Mouse (Mus musculus) adrenal gland, adult 8-10 months (tissue): ENCODE data around the gene Olfr248. TPM values are rescaled to one million over a fixed set of nuclear protein-coding genes. Genes with fewer than 3 reads are reported as not detected.
"Not testable (repeated sequence)": the region's sequence is repeated elsewhere in the genome, so short reads cannot be mapped to it uniquely, and the experiment has no call there.

ENCODE experiments used
- DNase-seq: peaks from one replicate; pipeline ENCODE4 v3.0.0; 2022
- total RNA-seq, 4 experiments: library from RNA; stranded (reverse); gene quantifications; 2 replicates each; pipeline ENCODE4 v1.2.4; 2022

Gene Olfr248
- not detected for total RNA-seq

DNA sequence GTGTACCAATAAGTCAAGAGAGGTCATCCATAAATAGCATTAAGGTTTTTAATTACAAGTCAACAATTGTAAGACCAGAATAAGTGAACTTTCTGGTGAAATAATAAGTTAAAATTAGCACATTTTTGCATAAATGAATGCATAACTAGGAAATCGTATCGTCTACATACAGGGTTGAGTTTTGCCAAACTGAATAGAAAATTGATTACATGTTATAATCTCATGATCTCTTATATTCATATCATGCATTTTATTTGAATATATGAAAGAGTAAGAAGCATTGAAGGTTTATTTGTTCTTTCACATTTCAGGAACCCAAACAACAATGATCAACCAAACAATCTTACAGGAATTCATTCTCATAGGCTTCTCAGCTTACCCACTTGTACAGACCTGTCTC lies at the start of gene Olfr248:
Gene Olfr248 (plus strand): TSS at position 301 of the 400 bp plus-strand sequence.
- no peak for DNase-seq

DNA sequence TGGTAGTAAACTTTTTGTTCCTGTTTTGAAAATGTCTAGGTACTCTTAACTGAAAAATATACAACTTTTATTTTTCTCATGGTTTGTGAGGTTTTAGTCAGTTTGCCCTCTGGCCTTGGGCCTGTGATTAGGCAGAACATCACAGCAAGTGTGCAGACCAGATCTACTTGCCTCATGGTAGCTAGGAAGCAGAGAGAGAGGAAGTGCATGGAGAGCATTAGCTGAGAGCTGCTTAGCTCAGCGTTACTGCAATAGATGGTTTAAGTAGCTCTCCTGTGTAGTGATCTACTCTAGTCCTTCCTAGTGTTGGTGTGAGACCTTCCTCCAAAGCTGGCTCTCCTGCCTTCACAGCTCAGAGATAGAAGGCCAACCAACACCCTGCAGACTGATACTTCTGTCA lies 37.2 kb upstream of the Olfr248 start:
- DNase-seq: not testable (repeated sequence)

DNA sequence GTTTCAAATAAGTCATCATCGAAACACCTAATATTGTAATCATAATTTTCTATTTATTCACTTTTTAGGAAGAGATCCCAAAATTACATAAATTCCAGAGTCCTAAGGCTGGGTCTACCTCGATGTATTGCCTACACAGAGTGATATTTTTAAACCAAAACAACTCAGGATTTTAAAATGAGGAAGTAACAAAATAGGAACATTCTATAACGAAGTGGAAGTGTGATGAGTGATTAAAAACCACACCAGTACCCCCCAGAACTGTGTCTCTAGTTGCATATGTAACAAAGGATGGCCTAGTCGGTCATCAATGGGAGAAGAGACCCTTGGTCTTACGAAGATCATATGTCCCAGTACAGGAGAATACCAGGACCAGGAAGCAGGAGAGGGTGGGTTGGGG lies 36.2 kb upstream of the Olfr248 start:
- DNase-seq: no peak

DNA sequence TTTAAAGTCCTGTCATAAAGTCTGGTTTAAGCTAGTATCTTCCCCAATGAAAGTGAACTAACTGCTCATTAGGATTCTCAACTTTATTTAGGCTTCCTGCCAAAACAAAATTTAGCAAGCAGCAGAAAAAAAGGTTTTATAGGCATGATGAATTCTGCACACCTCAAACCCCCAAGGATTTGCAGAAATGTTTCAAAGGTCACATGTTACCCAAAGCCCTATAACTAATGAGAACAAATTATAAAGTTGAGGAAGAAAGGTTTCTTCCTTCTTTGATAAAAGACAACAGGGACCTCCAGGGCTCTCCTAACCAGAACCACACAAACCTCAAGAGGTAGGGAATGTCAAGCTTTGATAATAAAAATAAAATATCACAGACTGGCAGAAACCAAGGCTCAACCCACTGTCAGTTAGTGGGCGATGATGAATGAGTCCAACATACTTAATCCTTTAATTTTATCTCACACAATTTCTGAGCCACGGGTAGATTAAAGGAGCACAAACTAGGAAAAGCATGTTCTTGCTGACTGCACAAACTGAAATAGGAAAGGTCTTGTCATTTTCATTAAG lies 25.9 kb upstream of the Olfr248 start, which contains the start of gene Olfr417:
Gene Olfr417 (plus strand): TSS at position 241 of the 570 bp plus-strand sequence.
- no peak for DNase-seq

DNA sequence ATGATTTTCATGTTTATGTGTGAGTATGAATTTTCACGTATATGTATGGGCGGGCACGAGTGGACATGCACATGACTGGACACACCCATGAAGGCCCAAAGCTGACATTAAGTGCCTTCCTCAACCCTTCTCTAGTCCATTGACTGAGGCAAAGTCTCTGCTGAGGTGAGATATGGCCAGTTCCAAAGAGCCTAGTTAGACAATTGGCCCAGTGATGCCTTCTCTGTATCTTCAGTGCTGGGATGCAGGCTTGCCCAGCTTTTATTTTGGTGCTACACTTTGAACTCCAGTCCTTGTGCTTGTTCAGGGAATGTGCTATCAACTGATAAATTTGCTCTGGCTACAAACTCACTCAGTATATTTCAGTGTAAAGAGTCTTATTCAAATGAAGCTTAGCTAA lies 17.0 kb upstream of the Olfr248 start:
- DNase-seq: no peak

DNA sequence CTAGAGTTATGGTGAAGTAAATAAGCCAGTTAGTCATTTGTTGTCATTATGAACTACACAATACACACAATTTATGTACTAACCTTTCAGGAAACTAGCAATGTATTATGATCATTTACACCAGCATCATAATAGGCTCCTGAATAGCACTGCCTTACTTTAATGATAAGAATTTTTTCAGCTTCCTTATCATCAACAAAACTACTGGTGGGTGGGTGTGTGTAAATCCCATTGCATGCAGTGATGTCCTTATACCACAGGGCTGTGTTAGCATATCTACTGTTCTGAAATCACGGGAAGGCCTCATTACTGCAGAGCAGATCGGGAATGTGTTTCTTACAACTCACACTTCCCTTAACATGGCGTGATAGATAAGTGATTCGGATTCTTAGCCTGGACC lies 32.1 kb downstream of the Olfr248 start:
- DNase-seq: no peak

DNA sequence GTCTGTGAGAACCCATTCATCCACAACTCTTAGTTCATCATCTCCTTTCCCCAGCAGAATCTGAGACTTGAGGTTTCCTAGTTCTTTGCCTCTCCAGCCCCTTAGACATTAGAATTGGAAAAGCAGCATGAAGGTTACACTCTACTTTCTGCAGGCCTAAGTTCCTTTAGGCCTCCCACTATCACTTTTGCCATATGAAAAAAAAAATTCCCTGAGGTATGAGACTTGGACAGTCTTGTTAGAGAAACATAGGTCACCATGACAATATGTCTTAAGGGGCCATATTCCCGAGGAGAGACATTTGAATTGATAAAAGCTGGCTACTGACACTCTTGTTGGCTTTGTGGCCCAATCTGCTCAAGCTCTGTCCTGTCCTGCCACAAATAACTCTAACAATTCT lies 32.9 kb downstream of the Olfr248 start, which contains the start of gene Olfr414:
Gene Olfr414 (plus strand): TSS at position 301 of the 400 bp plus-strand sequence.
- no peak for DNase-seq

DNA sequence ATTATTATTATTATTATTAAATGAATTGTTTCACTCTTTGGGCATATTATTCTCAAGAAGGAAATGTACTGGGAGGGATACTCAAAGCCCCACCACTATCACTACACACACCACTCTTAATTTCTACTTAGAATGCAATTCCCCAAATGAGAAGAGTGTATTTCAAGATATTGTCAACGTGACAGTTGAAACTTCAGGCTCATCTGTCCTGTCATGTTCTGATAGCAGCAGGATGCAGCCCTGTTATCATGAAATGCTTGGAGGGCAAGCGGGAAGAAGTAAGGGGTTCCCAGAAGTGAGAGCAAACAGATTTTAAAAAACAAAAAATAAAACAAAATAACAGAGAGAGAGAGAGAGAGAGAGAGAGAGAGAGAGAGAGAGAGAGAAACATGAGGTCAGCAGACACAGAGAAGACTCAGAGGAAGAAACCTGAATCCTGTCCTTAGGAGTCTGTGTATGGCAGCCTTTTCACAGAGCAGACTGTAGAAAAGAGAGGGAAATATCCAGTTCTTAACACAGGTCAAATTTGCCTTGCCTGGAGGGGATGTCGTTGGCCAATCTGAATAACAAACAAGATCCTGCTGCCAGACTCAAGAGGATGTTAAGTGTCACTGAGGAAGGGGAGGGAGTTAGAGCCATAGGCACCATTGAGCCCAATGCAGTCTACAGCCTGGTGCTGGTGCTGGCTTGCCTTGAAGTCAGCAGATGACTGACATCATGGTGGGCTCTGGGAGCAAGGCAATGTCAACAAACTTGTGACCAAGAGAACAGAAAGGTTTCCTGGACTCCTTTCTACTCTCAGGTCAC lies 35.5 kb downstream of the Olfr248 start:
- DNase-seq: no peak

DNA sequence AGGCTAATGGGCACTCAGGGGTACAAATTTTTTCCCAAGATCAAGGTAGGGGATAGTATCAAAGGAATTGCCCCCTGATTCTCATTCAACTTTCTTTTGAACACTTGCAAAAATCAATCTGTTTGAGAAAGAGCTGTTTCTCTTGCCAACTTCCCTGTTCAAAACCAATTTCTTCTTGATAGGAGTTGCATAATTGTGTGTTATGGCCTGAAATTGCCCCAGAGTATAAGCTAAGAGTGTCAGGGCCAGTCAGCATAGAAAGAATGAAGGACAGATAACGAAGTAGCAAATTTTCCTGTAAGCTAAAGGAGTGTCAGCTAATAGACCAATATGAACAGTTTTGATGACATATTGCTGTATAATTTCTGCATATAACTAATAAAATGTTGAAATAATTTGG lies 36.6 kb downstream of the Olfr248 start:
- no peak for DNase-seq

DNA sequence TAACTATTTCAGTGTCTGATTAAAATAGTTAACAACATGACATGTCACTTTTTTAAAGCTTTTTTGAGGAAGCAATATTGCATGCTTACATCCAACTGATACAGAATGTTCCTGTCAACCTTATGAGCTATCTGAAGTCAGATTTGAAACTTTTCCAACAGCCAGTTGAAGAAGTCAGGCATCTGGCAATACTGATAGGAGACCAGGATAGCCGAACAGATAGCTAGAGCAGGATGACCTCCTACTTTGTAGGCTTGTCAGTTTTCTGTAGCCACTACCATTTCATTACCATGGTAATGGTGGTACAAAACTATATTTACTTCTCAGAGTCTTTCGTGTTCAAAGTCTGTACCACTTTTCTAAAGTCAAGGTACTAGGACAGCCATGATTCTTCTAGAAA lies 37.6 kb downstream of the Olfr248 start:
- DNase-seq: no peak

DNA sequence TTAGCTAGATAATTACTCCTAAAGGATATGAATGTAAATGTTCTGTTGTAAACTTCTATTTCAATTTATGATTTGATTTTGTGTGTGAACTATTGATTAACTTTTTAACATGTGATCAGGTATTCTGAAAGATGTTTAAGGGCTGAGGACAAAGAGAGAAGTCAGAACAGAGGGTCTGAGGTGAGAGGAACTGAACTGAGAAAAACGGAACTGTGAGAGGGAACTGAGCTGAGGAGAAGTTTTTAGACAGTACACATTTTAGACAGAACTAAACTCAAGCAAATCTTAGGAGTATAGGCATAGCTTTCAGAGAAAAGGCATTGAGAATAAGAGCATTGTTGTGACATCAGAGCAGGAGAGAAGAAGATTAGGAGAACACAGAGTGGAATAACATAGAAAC lies 43.3 kb downstream of the Olfr248 start:
- DNase-seq: no peak

Other genes starting within 250 kb of the Olfr248 start
- gene Olfr420, start 235.4 kb upstream of the Olfr248 start, total RNA-seq: not detected
- gene Spta1, start 218.3 kb upstream of the Olfr248 start, total RNA-seq: under 1 TPM; 0.15 to 0.25 (median 0.24) TPM
- not detected for gene Olfr419, start 139.0 kb upstream of the Olfr248 start, total RNA-seq
- not detected for gene Mptx1, start 60.5 kb upstream of the Olfr248 start, total RNA-seq
- gene Olfr417, start 25.9 kb upstream of the Olfr248 start, total RNA-seq: not detected
- not detected for gene Olfr414, start 33.0 kb downstream of the Olfr248 start, total RNA-seq
- not detected for gene Olfr220, start 51.0 kb downstream of the Olfr248 start, total RNA-seq
- 1 to 10 TPM; 5.9 to 6.7 (median 6.5) TPM for gene Fmn2, start 110.8 kb downstream of the Olfr248 start, total RNA-seq